Mouse (Mus musculus) kidney, adult 10 weeks (tissue): ENCODE measurements around the gene Cdhr5. TPM values are rescaled to one million over a fixed set of nuclear protein-coding genes. Genes with fewer than 3 reads are reported as not detected.

ENCODE experiments used
- polyA plus RNA-seq: library from polyadenylated mRNA; stranded (reverse); fragments of 350-450 nt; fragmentation: Illumina TruSeq; extraction: RNeasy Lipid Tissue Mini Kit (QIAGEN cat#74804); gene quantifications from one replicate; pipeline ENCODE4 v1.2.3, GENCODE M21; 2014; ENCODE audit warnings: low read depth, low replicate concordance

The Cdhr5 gene
- 46.1 TPM for polyA plus RNA-seq

GRCm38 (mm10) chr7:141276546-141276945 lies at the start of gene Cdhr5:
TSS of gene Cdhr5 (minus strand) at chr7:141276786.

GRCm38 (mm10) chr7:141291921-141292582 lies 15.5 kb upstream of the Cdhr5 start, which contains the start of gene Drd4:
TSS of gene Drd4 (plus strand) at chr7:141292006.

GRCm38 (mm10) chr7:141278766-141279590 lies 2.4 kb upstream of the Cdhr5 start, which contains the start of gene Sct:
TSS of gene Sct (minus strand) at chr7:141279133.

DNA sequence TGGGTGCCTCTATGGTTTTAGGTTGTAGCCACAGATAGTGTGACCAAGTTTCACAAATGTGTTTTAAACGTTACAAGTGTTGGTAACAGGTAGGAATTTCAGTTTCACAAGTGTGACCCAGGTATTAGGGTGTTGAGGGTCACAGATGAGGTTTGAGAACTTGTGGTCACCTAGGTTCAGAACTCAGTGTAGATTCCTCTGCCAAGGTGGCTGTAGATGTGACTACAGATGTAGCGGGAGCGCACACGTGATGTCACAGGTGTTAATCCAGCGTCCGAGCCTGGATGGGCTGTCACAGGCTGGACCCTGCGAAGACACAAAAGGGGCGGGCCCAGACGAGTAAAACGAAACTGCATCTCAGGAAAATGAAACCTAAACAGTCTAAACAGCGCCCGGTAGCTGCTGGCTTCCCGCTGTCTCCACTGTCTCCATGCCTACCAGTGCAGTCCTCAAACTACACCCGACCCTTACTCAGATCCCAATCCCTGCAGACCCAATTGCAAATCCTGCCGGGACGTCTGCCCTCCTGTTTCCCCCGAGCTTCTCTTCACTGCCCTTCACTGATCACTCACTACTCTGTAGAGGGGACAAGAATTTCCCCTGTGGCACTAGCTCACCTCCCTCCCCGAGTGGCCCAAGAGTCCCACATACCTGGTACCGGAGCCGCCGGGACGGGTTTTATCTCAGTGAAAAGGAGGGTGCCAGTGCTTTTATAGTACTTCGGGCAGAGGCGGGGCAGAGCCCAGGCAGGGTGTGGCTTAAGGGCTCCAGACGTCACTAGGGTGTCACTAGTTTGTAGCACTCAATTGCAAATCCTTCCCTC lies 10.6 kb downstream of the Cdhr5 start, which contains the start of gene Irf7:
Gene Irf7 (minus strand): TSS at position 743 of the 823 bp plus-strand sequence.

GRCm38 (mm10) chr7:141228279-141229067 lies 48.1 kb downstream of the Cdhr5 start, which contains the start of gene Phrf1:
TSS of gene Phrf1 (plus strand) at chr7:141228784.

Other genes starting within 250 kb of the Cdhr5 start
- gene Gm17387, start 247.7 kb downstream of the Cdhr5 start, polyA plus RNA-seq: not detected
- not detected for gene B4galnt4, start 215.7 kb downstream of the Cdhr5 start, polyA plus RNA-seq
- gene Pkp3, start 198.6 kb downstream of the Cdhr5 start, polyA plus RNA-seq: not detected
- 3.4 TPM for gene Sigirr, start 176.2 kb downstream of the Cdhr5 start, polyA plus RNA-seq
- 6.5 TPM for gene Ano9, start 159.0 kb downstream of the Cdhr5 start, polyA plus RNA-seq
- gene Ptdss2, start 154.4 kb downstream of the Cdhr5 start, polyA plus RNA-seq: 28.9 TPM
- gene Rnh1, start 103.9 kb downstream of the Cdhr5 start, polyA plus RNA-seq: 0.89 TPM
- gene Hras, start 82.8 kb downstream of the Cdhr5 start, polyA plus RNA-seq: 9.9 TPM
- 0.69 TPM for gene Lrrc56, start 82.6 kb downstream of the Cdhr5 start, polyA plus RNA-seq
- gene Lmntd2, start 62.7 kb downstream of the Cdhr5 start, polyA plus RNA-seq: 0.20 TPM
- 5.0 TPM for gene Rassf7, start 60.9 kb downstream of the Cdhr5 start, polyA plus RNA-seq
- gene Phrf1, start 48.0 kb downstream of the Cdhr5 start, polyA plus RNA-seq: 13.1 TPM
- 12.1 TPM for gene Irf7, start 10.3 kb downstream of the Cdhr5 start, polyA plus RNA-seq
- not detected for gene Sct, start 2.3 kb upstream of the Cdhr5 start, polyA plus RNA-seq
- not detected for gene Drd4, start 15.2 kb upstream of the Cdhr5 start, polyA plus RNA-seq
- 1.0 TPM for gene Deaf1, start 50.9 kb upstream of the Cdhr5 start, polyA plus RNA-seq
- 17.9 TPM for gene Tmem80, start 51.0 kb upstream of the Cdhr5 start, polyA plus RNA-seq
- gene Eps8l2, start 62.1 kb upstream of the Cdhr5 start, polyA plus RNA-seq: 6.2 TPM
- 14.4 TPM for gene Taldo1, start 115.4 kb upstream of the Cdhr5 start, polyA plus RNA-seq
- 9.2 TPM for gene Gatd1, start 137.3 kb upstream of the Cdhr5 start, polyA plus RNA-seq
- gene Cend1, start 152.7 kb upstream of the Cdhr5 start, polyA plus RNA-seq: not detected
- gene Slc25a22, start 161.1 kb upstream of the Cdhr5 start, polyA plus RNA-seq: 0.97 TPM
- 0.12 TPM for gene Pidd1, start 167.2 kb upstream of the Cdhr5 start, polyA plus RNA-seq
- 15.4 TPM for gene Rplp2, start 170.6 kb upstream of the Cdhr5 start, polyA plus RNA-seq
- 1.5 TPM for gene Pnpla2, start 178.4 kb upstream of the Cdhr5 start, polyA plus RNA-seq
- not detected for gene Cracr2b, start 184.3 kb upstream of the Cdhr5 start, polyA plus RNA-seq
- gene Cd151, start 190.6 kb upstream of the Cdhr5 start, polyA plus RNA-seq: 29.8 TPM
- 3.3 TPM for gene Polr2l, start 198.3 kb upstream of the Cdhr5 start, polyA plus RNA-seq
- gene Tspan4, start 198.5 kb upstream of the Cdhr5 start, polyA plus RNA-seq: 2.3 TPM